In genomic region chr9:103366356-103366755, GRCm38 (mm10) we compare ENCODE assay signal across 8 mouse cellular contexts. TPM values are rescaled to one million over a fixed set of nuclear protein-coding genes. Genes with fewer than 3 reads are reported as not detected.
DNase-seq lines count a peak whose midpoint lies in the region; ATAC-seq and TF ChIP-seq lines count a peak whose summit lies in the region.

No protein-coding gene starts in this region.

- DNase-seq in heart, embryonic 10.5 days (ENCODE audit: low spot score), result peak; percentile 63
- DNase-seq in heart, adult 9 months (ENCODE audit: low spot score in 2 of 2), result no peak
- DNase-seq in liver, postnatal 0 days, result no peak
- no peak for DNase-seq in yolk sac, embryonic 10.5 days (ENCODE audit: low spot score)
- DNase-seq in cerebellum, adult 11-12 months, result no peak
- DNase-seq in layer of hippocampus, postnatal 25 days (ENCODE audit: extremely low spot score in 1 of 2, low spot score in 1 of 2), result no peak

- H3K4me1 ChIP-seq in heart, embryonic 10.5 days, result peaks cover 20% of the 10 kb centered on the region
- H3K4me1 ChIP-seq in ES-Bruce4 (ENCODE audit: control insufficient read depth, insufficient read depth, low read length), result no peaks in the 10 kb centered on the region
- peaks cover 30% of the 10 kb centered on the region for H3K4me1 ChIP-seq in heart, embryonic 16.5 days (ENCODE audit: control insufficient read depth, insufficient read depth, low read length)
- H3K4me1 ChIP-seq in liver, postnatal 0 days (ENCODE audit: insufficient read depth), result peaks cover 25% of the 10 kb centered on the region

- no peaks in the 10 kb centered on the region for H3K27me3 ChIP-seq in heart, embryonic 10.5 days (ENCODE audit: insufficient read depth, poor library complexity, severe bottlenecking)
- H3K27me3 ChIP-seq in ES-Bruce4 (ENCODE audit: control insufficient read depth, insufficient read depth, low read length, poor library complexity, severe bottlenecking), result no peaks in the 10 kb centered on the region
- H3K27me3 ChIP-seq in heart, embryonic 16.5 days (ENCODE audit: control insufficient read depth, insufficient read depth, low read length), result no peaks in the 10 kb centered on the region
- H3K27me3 ChIP-seq in liver, postnatal 0 days (ENCODE audit: insufficient read depth, low read length), result no peaks in the 10 kb centered on the region

- no peak for TF ChIP-seq POLR2A in ES-Bruce4 (IDR thresholded peaks at IDR 0.05; ENCODE audit: insufficient read depth, low read length)

- H3K36me3 ChIP-seq in heart, embryonic 10.5 days, result peaks cover 20% of the 10 kb centered on the region
- peaks cover 24% of the 10 kb centered on the region for H3K36me3 ChIP-seq in ES-Bruce4 (ENCODE audit: control insufficient read depth, insufficient read depth, low read length, poor library complexity, severe bottlenecking)
- H3K36me3 ChIP-seq in heart, embryonic 16.5 days (ENCODE audit: control insufficient read depth, insufficient read depth), result peaks cover 3% of the 10 kb centered on the region; the same call in 1 of the 2 replicates
- peaks cover 15% of the 10 kb centered on the region for H3K36me3 ChIP-seq in liver, postnatal 0 days (replicated peaks; ENCODE audit: insufficient read depth, low read length)

- no peak for ATAC-seq in heart, embryonic 16.5 days (replicated peaks; ENCODE audit: extremely low read depth, insufficient read depth, low FRiP score)
- no peak for ATAC-seq in liver, postnatal 0 days

- H3K9me3 ChIP-seq in heart, embryonic 10.5 days, result no peaks in the 10 kb centered on the region
- H3K9me3 ChIP-seq in ES-Bruce4 (replicated peaks; ENCODE audit: control insufficient read depth, insufficient read depth, low read length, poor library complexity, severe bottlenecking), result no peaks in the 10 kb centered on the region
- H3K9me3 ChIP-seq in heart, embryonic 16.5 days (replicated peaks; ENCODE audit: control insufficient read depth, low read length), result no peaks in the 10 kb centered on the region
- no peaks in the 10 kb centered on the region for H3K9me3 ChIP-seq in liver, postnatal 0 days (ENCODE audit: low read length)

- peak overlapping the region; percentile 75 for H3K4me2 ChIP-seq in heart, embryonic 16.5 days (ENCODE audit: low read depth, low read length)
- H3K4me2 ChIP-seq in liver, postnatal 0 days (ENCODE audit: low read depth, low read length), result peak overlapping the region; percentile 78

- TF ChIP-seq CTCF in ES-Bruce4 (IDR thresholded peaks at IDR 0.05; ENCODE audit: low read depth, low read length), result no peak
- no peak for TF ChIP-seq CTCF in liver, postnatal 0 days (IDR thresholded peaks at IDR 0.05; ENCODE audit: low read depth)

- 60% methylated on average over 9 of the region's 9 CpGs for WGBS in heart, embryonic 10.5 days
- WGBS in heart, embryonic 16.5 days, result 43% methylated on average over 9 of the region's 9 CpGs
- 55% methylated on average over 9 of the region's 9 CpGs for WGBS in liver, postnatal 0 days (ENCODE audit: insufficient replicate concordance)

- H3K27ac ChIP-seq in heart, embryonic 10.5 days, result peak overlapping the region; percentile 86
- H3K27ac ChIP-seq in ES-Bruce4 (ENCODE audit: insufficient read depth, low read length), result peak overlapping the region; percentile 70
- H3K27ac ChIP-seq in heart, embryonic 16.5 days (ENCODE audit: low read length), result peak overlapping the region; percentile 91
- peak overlapping the region; percentile 81 for H3K27ac ChIP-seq in liver, postnatal 0 days (ENCODE audit: low read depth)

- no peak for TF ChIP-seq EP300 in ES-Bruce4 (IDR thresholded peaks at IDR 0.05; ENCODE audit: insufficient read depth, low read depth, low read length)
- TF ChIP-seq EP300 in liver, postnatal 0 days (IDR thresholded peaks at IDR 0.05; ENCODE audit: low read depth), result no peak

- H3K4me3 ChIP-seq in heart, embryonic 10.5 days, result peak overlapping the region; percentile 92
- H3K4me3 ChIP-seq in ES-Bruce4 (ENCODE audit: low read depth, low read length), result peak overlapping the region; percentile 64
- H3K4me3 ChIP-seq in heart, embryonic 16.5 days (ENCODE audit: low read length), result peak overlapping the region; percentile 51
- H3K4me3 ChIP-seq in liver, postnatal 0 days (ENCODE audit: low read depth, low read length), result peak overlapping the region; percentile 43

- H3K9ac ChIP-seq in ES-Bruce4 (ENCODE audit: low read depth, poor library complexity, severe bottlenecking), result peak overlapping the region; percentile 82
- H3K9ac ChIP-seq in heart, embryonic 16.5 days (ENCODE audit: low read length), result peak overlapping the region; percentile 67
- H3K9ac ChIP-seq in liver, postnatal 0 days (replicated peaks), result peak overlapping the region; percentile 53

RNA-seq across cellular contexts. Expression of gene Cdv3, which starts 0.7 kb away (rescaled TPM):
- polyA plus RNA-seq in heart, embryonic 10.5 days (2016; fragmentation: Nextera tagmentation; extraction: Ambion mirVana), result 116 and 128 TPM in 2 replicates
- polyA plus RNA-seq in ES-Bruce4 (2011; ENCODE audit: insufficient read depth, insufficient read length, low read depth, missing spikeins), result 348 and 354 TPM in 2 replicates
- 77.5 and 89.1 TPM in 2 replicates for polyA plus RNA-seq in heart, embryonic 16.5 days (2015; fragmentation: Nextera tagmentation; extraction: Ambion mirVana)
- polyA plus RNA-seq in liver, postnatal 0 days (2015; fragmentation: Nextera tagmentation; extraction: Ambion mirVana), result 34.6 and 36.6 TPM in 2 replicates
- 10 to 100 TPM; 65.9 to 70.4 TPM for total RNA-seq in layer of hippocampus, postnatal 25 days (2021)
